In the genomic region with DNA sequence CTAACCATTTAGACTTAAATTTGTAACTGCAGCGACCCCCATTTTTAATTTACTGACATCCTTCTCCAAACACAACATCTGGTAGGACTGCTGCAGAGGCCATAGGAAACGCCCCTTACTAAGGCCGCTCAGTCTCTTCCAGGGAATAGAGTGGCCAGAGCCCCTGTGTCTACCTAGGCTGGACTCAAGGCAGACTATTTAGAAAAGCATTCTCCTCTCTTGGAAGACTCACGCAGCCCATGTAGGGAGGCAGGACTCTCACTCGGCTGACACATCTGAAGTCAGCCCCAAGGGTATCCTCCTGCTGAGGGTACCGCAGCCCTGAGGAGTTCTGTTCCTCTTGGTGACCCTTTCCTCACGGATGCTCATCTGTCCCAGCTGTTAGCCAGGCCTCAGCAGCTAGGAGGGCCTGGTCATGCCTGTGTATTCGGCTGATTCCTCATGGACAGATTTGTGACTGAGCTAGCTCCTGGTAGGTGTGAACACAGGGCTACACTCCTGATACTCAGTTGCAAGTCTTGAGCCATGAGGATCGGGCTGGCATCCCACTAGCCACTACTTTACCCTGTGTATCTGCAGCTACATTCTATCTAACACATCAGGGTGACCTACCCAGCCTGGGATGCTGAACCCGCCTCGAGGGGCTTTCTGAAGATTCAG, we compare ENCODE assay signal across 8 mouse cellular contexts.
DNase-seq lines count a peak whose midpoint lies in the region; ATAC-seq lines count a peak whose summit lies in the region.
"Had no signal": no experiment of that assay in that cellular context is flagged by ENCODE, and none has a peak within 500 bp of the region (broad histone marks: within the 10 kb centered on the region; RNA-seq: fewer than 3 reads in every experiment).

No protein-coding gene starts in this region.

- H3K36me3 ChIP-seq in lung, embryonic 16.5 days (ENCODE audit: control insufficient read depth, insufficient read depth, low read length): no peaks in the 10 kb centered on the region
- H3K36me3 ChIP-seq in hindbrain, embryonic 13.5 days: peaks cover 2% of the 10 kb centered on the region; the same call in 1 of the 2 replicates
- H3K36me3 ChIP-seq in stomach, embryonic 16.5 days (ENCODE audit: control insufficient read depth, insufficient read depth, low read length): no peaks in the 10 kb centered on the region

- no peak overlapping the region for H3K9ac ChIP-seq in lung, embryonic 16.5 days (ENCODE audit: low read length)
- H3K9ac ChIP-seq in hindbrain, embryonic 13.5 days: 0 out of 2 replicates have a peak overlapping the region, but pooled peaks have one; percentile 46
- no peak overlapping the region for H3K9ac ChIP-seq in stomach, embryonic 16.5 days (ENCODE audit: low read length)

- no peak overlapping the region for H3K4me2 ChIP-seq in lung, embryonic 16.5 days (ENCODE audit: low read depth, low read length)
- H3K4me2 ChIP-seq in hindbrain, embryonic 13.5 days: no peak overlapping the region
- no peak overlapping the region for H3K4me2 ChIP-seq in stomach, embryonic 16.5 days (ENCODE audit: low read depth, low read length)

- 0 out of 2 replicates have a peak, but pooled peaks have one; percentile 10 for ATAC-seq in lung, embryonic 16.5 days (ENCODE audit: low read depth)
- peak; percentile 37; the same call in 1 of the 2 replicates for ATAC-seq in hindbrain, embryonic 13.5 days (ENCODE audit: low FRiP score)
- ATAC-seq in megakaryocyte progenitor cell, adult 5-6 weeks (replicated peaks; ENCODE audit: poor library complexity): peak; percentile 11; the same call in 1 of the 2 replicates
- peak; percentile 20; the same call in 1 of the 2 replicates for ATAC-seq in stomach, embryonic 16.5 days (ENCODE audit: insufficient read depth, low FRiP score)

- H3K9me3 ChIP-seq in lung, embryonic 16.5 days (ENCODE audit: control insufficient read depth, low read length): no peaks in the 10 kb centered on the region
- H3K9me3 ChIP-seq in hindbrain, embryonic 13.5 days: no peaks in the 10 kb centered on the region
- H3K9me3 ChIP-seq in stomach, embryonic 16.5 days (replicated peaks; ENCODE audit: control insufficient read depth, low read length): no peaks in the 10 kb centered on the region

- H3K4me1 ChIP-seq in lung, embryonic 16.5 days (replicated peaks; ENCODE audit: control insufficient read depth, insufficient read depth, low read length): no peaks in the 10 kb centered on the region
- peaks cover 13% of the 10 kb centered on the region; the same call in 1 of the 2 replicates for H3K4me1 ChIP-seq in hindbrain, embryonic 13.5 days (replicated peaks)
- no peaks in the 10 kb centered on the region for H3K4me1 ChIP-seq in stomach, embryonic 16.5 days (ENCODE audit: control insufficient read depth, insufficient read depth, low read length)

- 60% methylated on average over 11 of the region's 11 CpGs for WGBS in lung, embryonic 16.5 days
- WGBS in hindbrain, embryonic 13.5 days: 66% methylated on average over 11 of the region's 11 CpGs
- 62% methylated on average over 11 of the region's 11 CpGs for WGBS in stomach, embryonic 16.5 days

- H3K27me3 ChIP-seq in lung, embryonic 16.5 days (ENCODE audit: control insufficient read depth, insufficient read depth, low read depth, low read length): no peaks in the 10 kb centered on the region
- H3K27me3 ChIP-seq in hindbrain, embryonic 13.5 days: no peaks in the 10 kb centered on the region
- no peaks in the 10 kb centered on the region for H3K27me3 ChIP-seq in stomach, embryonic 16.5 days (ENCODE audit: control insufficient read depth, insufficient read depth, low read length)

- H3K27ac ChIP-seq in lung, embryonic 16.5 days (ENCODE audit: low read length): no peak overlapping the region
- H3K27ac ChIP-seq in hindbrain, embryonic 13.5 days: no peak overlapping the region
- no peak overlapping the region for H3K27ac ChIP-seq in stomach, embryonic 16.5 days (ENCODE audit: low read length)
- H3K27ac ChIP-seq: kidney, postnatal 0 days had no signal

- no peak for DNase-seq in lung, postnatal 14 days
- no peak for DNase-seq in thymus, postnatal 25 days
- no peak for DNase-seq in heart, adult 18-20 months

- H3K4me3 ChIP-seq in lung, embryonic 16.5 days (ENCODE audit: low read length): no peak overlapping the region
- no peak overlapping the region for H3K4me3 ChIP-seq in hindbrain, embryonic 13.5 days
- H3K4me3 ChIP-seq in stomach, embryonic 16.5 days (replicated peaks; ENCODE audit: low read length): no peak overlapping the region
